Mouse (Mus musculus) stomach, embryonic 14.5 days (tissue): ENCODE measurements at regions not wholly inside any gene's neighbourhood (a gene's known extent, or its start where the extent isn't known, plus 50 kb on each side); places are given as distances from the start of the nearest gene placed in this dataset. TPM values are rescaled to one million over a fixed set of nuclear protein-coding genes. Genes with fewer than 3 reads are reported as not detected.

Experiments used
- ATAC-seq: fragments of 200-750 bp; cut with Nextera tagmentation; 2 replicates; pipeline ENCODE4 v1.8.0; 2017; ENCODE audit warnings: low read depth, moderate TSS enrichment; ENCODE audit not compliant: insufficient number of reproducible peaks, insufficient read depth, low FRiP score
- H3K27ac ChIP-seq: fragments of 300-500 bp; sonication (generic); 2 replicates; pipeline ENCODE4 v1.5.1; 2014; ENCODE audit warnings: mild to moderate bottlenecking, low read length, moderate library complexity, mixed read lengths
- H3K27me3 ChIP-seq: fragments of 300-500 bp; sonication (generic); 2 replicates; pipeline ENCODE4 v1.6.1; 2014; ENCODE audit warnings: low read length, control low read depth, mixed read lengths; ENCODE audit not compliant: control insufficient read depth, insufficient read depth
- H3K36me3 ChIP-seq: fragments of 300-500 bp; sonication (generic); 2 replicates; pipeline ENCODE4 v1.6.1; 2014; ENCODE audit warnings: mild to moderate bottlenecking, control low read depth, low read length, moderate library complexity, mixed read lengths; ENCODE audit not compliant: control insufficient read depth, insufficient read depth
- H3K4me1 ChIP-seq: fragments of 300-500 bp; sonication (generic); 2 replicates; pipeline ENCODE4 v1.6.1; 2014; ENCODE audit warnings: low read length, control low read depth, mixed read lengths; ENCODE audit not compliant: control insufficient read depth, insufficient read depth
- H3K4me2 ChIP-seq: fragments of 300-500 bp; sonication (generic); replicated peaks from 2 replicates; pipeline ENCODE4 v1.6.1; 2014; ENCODE audit warnings: low read depth, low read length, control low read depth
- H3K4me3 ChIP-seq: fragments of 300-500 bp; sonication (generic); 2 replicates; pipeline ENCODE4 v1.5.1; 2014; ENCODE audit warnings: low read depth, low read length, control low read depth
- H3K9ac ChIP-seq: fragments of 300-500 bp; sonication (generic); replicated peaks from 2 replicates; pipeline ENCODE4 v1.6.1; 2014; ENCODE audit warnings: low read depth, mild to moderate bottlenecking, control low read depth, low read length, moderate library complexity, mixed read lengths
- H3K9me3 ChIP-seq: fragments of 300-500 bp; sonication (generic); 2 replicates; pipeline ENCODE4 v1.6.1; 2016; ENCODE audit warnings: low read depth, low read length, control low read depth; ENCODE audit not compliant: control insufficient read depth
- WGBS: fragments of 180-500 bp; shearing (Covaris S2); extraction: QIAGEN DNeasy Blood & Tissue Kit; methylation state at CpG from one replicate; pipeline ENCODE4 v1.1.7; 2014; 5-methylcytosine and 5-hydroxymethylcytosine counted together
- microRNA-seq: library from miRNA; unstranded; fragments of <30 nt; microRNA quantifications from one replicate; pipeline ENCODE4, GENCODE M21; 2016

DNA sequence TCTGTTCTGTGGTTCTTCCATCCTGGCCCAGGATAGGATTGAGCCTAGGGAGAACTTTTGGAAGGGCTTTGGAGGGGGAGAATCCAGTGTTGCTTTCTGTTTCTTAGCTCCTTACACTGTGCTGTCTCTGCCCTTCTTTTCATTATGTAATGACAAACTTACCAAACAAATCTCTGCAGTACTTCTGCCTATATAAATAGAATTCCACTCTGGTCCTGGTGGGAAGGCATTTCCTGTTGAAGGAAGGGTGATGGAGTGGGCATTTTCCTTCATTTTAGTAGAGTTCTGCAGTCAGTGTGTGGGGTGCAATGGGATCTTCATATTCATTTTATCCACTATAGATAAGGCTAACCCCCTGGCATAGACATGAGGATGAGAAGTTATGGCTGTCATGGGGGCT is 63.2 kb upstream of the Adamts16 start:
- Histone ChIP-seq H3K36me3 (no peaks in the 10 kb centered on the region), H3K27ac (no peak overlapping the region), H3K4me3 (no peak overlapping the region), H3K4me1 (no peaks in the 10 kb centered on the region), H3K27me3 (no peaks in the 10 kb centered on the region), H3K4me2 (no peak overlapping the region), H3K9ac (no peak overlapping the region), H3K9me3 (no peaks in the 10 kb centered on the region)
- ATAC-seq: no peak

DNA sequence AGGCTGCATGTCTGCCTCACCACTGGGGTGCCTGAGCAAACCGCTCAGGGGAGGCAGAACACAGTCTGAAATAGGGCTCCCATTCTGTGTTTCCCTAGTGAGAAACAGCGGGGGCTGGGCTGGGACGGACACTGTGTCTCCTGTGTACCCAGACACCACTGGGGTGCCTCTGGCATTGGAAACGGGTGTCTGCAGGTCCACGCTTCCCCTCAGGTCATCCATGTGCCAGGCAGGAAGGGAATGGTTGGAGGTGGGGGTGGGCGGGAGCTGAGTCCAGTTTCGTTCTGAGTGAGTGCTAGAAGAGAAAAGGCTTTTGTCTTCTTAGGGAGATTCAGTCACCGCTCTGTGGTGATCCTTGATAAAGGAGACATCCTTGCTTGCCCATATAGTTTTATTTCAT is 62.2 kb upstream of the Adamts16 start:
- no peak overlapping the region for H3K4me3 ChIP-seq
- no peak for ATAC-seq
- H3K9ac ChIP-seq: no peak overlapping the region
- H3K4me1 ChIP-seq: no peaks in the 10 kb centered on the region
- H3K9me3 ChIP-seq: no peaks in the 10 kb centered on the region
- H3K27me3 ChIP-seq: no peaks in the 10 kb centered on the region
- H3K36me3 ChIP-seq: no peaks in the 10 kb centered on the region
- no peak overlapping the region for H3K4me2 ChIP-seq
- H3K27ac ChIP-seq: no peak overlapping the region
- WGBS: 79% methylated on average over 8 of the region's 8 CpGs

DNA sequence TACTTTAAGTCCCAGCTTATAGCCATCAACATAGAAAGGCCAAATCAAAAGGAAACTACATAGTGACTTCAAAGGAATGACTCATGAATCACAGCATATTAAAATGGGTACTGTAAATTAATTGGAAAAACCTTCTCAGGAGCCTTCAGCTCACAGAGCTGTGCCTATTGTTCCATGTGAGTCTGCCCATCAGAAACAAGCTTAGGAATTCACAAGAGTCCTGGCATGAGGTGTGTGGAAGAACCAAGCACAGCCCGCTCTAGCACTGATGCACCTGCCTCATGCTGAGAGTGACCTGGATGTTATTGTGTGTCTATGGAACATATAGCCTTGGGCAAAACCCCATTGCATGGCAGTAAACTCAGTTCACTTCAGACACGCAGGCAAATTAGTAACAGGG is 61.5 kb upstream of the Adamts16 start:
- WGBS: 89% methylated on average over 2 of the region's 2 CpGs

GRCm38 (mm10) chr13:70902727-70903126 is 61.1 kb upstream of the Adamts16 start:
- no peak for ATAC-seq
- WGBS: 51% methylated on average over 10 of the region's 10 CpGs
- Histone ChIP-seq H3K27ac (no peak overlapping the region), H3K4me3 (no peak overlapping the region), H3K4me1 (no peaks in the 10 kb centered on the region), H3K9me3 (no peaks in the 10 kb centered on the region), H3K36me3 (no peaks in the 10 kb centered on the region), H3K27me3 (no peaks in the 10 kb centered on the region), H3K4me2 (no peak overlapping the region), H3K9ac (no peak overlapping the region)

More for the DNA sequence above, 61.5 kb upstream of the Adamts16 start:
- Histone ChIP-seq H3K27ac (no peak overlapping the region), H3K4me3 (no peak overlapping the region), H3K36me3 (no peaks in the 10 kb centered on the region), H3K9ac (no peak overlapping the region), H3K9me3 (no peaks in the 10 kb centered on the region), H3K4me1 (no peaks in the 10 kb centered on the region), H3K27me3 (no peaks in the 10 kb centered on the region), H3K4me2 (no peak overlapping the region)
- ATAC-seq: no peak

DNA sequence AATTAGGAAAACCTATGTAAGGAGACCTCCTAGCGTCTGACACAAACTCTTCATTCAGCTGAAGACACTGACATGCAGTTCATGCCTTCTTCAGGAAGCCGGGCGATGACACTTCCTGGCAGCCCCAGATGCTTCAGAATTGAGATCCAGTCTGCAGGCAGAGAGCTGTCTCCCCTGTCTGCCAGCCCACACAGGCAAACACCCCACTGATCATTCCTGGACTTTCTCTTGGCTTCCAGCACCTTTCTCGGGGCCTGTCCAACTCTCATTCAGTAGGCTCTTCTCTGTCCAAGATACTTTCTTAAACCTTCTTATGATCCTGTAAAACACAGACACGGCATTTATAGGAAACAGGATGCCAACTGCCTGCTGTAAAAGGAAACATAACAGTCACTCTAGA is 50.0 kb upstream of the Adamts16 start:
- Histone ChIP-seq H3K4me1 (no peaks in the 10 kb centered on the region), H3K9ac (no peak overlapping the region), H3K4me2 (no peak overlapping the region), H3K4me3 (no peak overlapping the region), H3K27me3 (no peaks in the 10 kb centered on the region), H3K27ac (no peak overlapping the region), H3K9me3 (no peaks in the 10 kb centered on the region), H3K36me3 (no peaks in the 10 kb centered on the region)
- WGBS: 69% methylated on average over 5 of the region's 5 CpGs
- no peak for ATAC-seq

Small RNA genes in the stretch of these regions (microRNA-seq; reads per million reads assigned to microRNA genes)
- gene Mir466f-4: not detected
